Mouse (Mus musculus): ENCODE data around the gene Nhsl1.

Gene Nhsl1

DNA sequence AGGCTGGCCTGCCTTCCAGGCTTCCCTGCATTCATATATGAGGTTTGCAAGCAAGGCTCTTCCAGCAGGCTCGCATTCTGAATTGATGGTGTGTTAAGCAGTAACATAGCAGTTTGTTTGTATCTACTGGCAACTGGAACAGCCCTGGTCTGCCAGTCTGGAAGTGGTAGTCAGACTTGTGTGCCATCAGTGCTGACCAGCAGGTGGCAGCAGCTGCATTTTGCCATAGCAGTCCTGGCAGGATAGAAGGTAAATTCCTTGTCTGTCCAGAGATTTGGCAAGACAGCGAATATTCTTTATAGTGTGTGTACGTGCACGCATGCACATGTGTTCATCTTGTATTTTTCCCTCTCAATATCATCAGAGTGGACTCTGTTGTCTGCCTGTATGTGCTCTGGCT lies 134.6 kb downstream of the Nhsl1 start:
- DNase-seq: peak; percentile 82

GRCm38 (mm10) chr10:18454161-18454560 lies 135.4 kb downstream of the Nhsl1 start:
- DNase-seq: no peak

DNA sequence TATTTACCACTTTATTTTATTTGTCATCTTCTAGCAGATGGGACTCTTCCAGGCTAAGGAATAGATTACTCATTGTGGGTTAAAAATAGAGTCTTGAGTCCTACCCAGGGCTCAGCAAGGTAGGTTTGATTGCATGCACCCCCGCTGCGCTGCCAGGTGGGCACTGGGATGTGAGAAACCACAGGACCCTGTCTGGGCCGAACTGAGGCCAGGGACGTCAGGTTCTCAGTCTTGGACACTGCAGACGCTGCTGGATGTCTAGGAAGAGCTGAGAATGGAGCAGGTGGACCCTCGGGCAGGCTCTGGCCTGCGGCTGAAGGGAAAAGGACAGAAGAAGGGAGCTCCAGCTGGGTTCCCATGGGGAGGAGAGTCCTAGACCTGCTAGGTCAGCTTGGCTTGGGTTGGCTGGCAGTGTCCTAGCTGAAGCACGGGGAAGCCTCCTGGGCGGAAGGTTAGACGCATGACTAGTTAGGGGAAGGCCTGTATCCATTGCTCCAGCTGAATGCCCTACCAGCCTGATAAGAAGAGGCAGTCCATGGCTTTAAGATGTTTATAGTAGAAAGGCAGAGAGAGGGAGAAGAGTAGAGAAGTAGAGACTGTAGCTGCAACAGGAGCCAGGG lies 136.6 kb downstream of the Nhsl1 start:
- DNase-seq: no peak

DNA sequence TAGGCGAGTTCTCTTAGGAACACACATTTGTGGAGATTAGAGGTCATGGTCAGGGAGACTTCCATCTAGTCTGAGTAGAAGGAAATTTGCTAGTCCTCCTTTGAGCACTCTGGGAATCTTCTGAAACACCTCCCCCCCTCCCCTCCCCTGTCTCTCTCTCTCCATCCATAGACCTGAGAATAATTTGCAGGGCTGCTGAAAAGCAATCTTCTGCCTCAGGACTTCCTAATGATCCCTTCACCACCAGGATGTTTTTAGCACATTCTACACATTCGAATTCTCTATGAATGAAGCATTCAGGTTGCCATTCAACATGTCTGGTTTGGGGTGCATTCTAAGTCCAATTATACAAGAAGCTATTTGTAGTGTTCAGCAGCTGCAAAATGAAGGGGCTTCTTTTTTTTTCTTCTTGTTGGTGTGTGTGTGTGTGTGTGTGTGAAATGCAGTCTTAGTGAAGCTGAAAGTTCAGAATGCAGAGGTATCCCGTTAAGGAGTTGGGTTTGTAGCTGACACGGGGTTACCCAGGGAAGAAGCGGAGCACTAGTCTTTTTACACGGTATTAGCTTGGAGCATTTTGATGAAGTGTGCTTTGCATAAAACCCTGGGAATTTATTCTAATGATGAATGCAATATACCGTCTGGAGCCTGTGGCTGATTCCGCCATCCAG lies 139.2 kb downstream of the Nhsl1 start:
- no peak for DNase-seq

DNA sequence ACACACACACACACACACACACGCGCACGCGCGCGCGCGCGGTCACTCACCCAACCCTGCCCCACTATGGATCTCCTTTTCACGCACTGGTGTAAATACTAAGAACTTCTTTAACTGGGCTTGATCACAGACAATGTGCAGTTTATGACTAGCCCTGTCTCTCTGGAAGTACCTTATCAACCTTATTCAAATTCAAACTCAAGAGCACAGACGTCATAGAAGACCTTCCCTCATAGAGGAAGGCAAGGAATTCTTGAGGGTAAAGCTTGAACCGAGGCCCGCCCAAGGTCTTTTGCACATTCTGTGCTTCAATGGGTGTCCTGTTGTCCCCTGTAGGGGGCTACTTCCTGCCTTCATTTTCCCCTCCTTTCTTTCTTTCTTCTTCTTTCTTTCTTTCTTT lies 142.6 kb downstream of the Nhsl1 start:
- no peak for DNase-seq

DNA sequence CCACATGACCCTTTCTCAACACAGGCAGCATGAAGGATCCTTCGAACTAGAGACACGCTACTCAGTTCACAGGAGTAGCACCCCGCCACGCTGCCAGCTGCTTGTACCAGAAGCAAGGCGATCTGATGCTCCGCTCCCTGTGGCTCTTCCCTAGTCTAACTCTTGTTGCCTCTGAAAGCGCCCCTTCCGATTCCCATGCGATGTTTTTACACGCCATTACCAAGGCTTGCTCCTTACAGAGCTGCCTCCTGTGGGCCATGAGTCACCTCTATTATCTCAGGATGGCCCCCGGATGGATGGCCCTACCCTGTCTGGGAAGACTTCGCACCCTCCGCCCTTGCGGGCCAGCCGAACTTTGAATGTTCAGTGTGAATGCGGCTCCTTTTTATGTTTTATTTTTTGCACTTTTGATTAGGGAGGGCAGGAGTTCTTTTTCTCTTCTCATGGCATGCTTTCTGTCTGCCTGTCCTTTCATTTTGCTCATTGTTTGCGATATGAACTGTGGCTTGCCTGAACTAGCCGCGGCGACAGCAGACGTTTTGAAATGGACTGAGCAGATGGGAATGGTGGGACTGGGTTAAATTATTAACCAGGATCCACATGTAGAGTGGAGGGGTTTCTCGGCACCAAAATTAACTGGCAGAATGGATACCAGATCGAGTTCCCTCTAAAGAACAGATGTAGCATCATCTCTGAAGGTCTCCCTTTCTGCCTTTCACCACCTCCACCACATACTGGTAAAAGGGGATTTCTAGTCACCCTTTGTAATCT lies 144.5 kb downstream of the Nhsl1 start:
- no peak for DNase-seq

- no peak for DNase-seq
Observed at GRCm38 (mm10) chr10:18468396-18468795, 149.6 kb downstream of the Nhsl1 start.

- peak; percentile 80 for DNase-seq
Observed at GRCm38 (mm10) chr10:18469279-18470135, 150.7 kb downstream of the Nhsl1 start.

- peak; percentile 86 for DNase-seq
Observed at GRCm38 (mm10) chr10:18470351-18471060, 151.7 kb downstream of the Nhsl1 start.

- no peak for DNase-seq
Observed at GRCm38 (mm10) chr10:18471648-18472047, 152.9 kb downstream of the Nhsl1 start.

- DNase-seq: no peak
Observed at GRCm38 (mm10) chr10:18475126-18475525, 156.3 kb downstream of the Nhsl1 start.

- no peak for DNase-seq
Observed at GRCm38 (mm10) chr10:18478294-18478693, 159.5 kb downstream of the Nhsl1 start.

- DNase-seq: no peak
Observed at GRCm38 (mm10) chr10:18479285-18479684, 160.5 kb downstream of the Nhsl1 start.

DNA sequence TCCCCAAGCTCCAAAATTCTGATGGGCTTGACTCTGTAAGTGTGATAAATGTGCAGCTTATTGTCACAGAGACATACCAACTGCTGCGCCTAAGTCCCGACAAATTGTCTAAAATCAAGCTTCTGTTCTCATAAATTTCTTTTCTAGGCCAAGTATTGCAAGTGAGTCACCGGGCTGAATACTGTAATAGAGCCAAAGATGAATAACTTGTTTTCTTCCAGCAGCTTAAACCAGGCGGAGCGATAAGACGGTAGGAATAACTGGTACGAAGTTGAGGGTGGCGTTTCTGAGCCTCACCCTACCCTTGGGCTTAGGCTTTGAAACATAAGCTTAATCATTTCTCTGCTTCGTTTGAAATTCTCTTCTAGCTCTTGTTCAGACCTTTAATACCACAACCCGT lies 162.1 kb downstream of the Nhsl1 start:
- no peak for DNase-seq

GRCm38 (mm10) chr10:18482558-18483141 lies 163.9 kb downstream of the Nhsl1 start:
- DNase-seq: peak; percentile 79

- DNase-seq: no peak
Observed at GRCm38 (mm10) chr10:18483658-18484057, 164.9 kb downstream of the Nhsl1 start.

GRCm38 (mm10) chr10:18484731-18485130 lies 165.9 kb downstream of the Nhsl1 start:
- DNase-seq: no peak

DNA sequence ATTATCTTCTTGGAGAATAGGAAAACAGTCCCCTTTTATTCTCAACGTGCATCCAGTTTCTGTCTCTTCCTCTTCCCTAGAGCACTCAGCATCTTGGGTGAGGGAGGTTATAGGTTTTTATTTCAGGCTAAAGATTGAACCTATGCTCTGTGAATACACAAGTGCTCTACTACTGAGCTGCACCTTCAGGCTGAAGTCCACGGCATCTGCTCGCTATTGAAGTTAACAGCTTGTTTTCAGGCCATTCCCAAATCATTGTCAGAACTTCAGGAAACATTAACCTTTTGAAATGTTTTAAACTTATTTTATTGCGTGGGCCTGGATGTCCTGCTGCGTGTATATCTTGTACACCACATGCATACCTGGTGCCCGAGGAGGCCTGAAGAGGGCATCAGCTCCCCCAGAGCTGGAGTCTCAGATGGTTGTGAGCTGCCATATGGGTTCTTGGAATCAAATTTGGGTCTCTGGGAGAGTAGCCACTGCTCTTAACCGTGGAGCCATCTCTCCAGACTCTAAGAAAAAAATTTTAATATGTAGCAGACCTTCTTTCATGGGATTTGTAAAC lies 169.5 kb downstream of the Nhsl1 start:
- DNase-seq: no peak

GRCm38 (mm10) chr10:18489936-18490335 lies 171.2 kb downstream of the Nhsl1 start:
- no peak for DNase-seq

DNA sequence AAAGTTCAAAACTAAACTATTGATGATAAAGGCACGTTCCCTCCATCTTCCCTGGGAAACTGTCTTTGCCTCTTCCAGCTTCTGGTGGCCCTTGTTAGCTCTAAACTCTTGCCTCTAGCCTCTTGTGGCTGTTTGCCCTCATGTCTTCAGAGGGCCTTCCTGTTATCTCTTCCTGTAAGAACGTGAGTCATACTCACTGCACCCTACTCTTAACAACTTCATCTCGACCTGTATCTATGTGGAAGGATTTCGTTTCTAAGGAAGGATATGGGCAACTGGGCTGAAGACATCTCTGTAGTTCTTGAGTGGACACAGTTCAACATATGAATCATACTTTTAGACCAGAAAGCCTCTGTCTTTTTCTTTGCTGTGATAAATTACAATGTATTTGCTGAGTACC lies 173.2 kb downstream of the Nhsl1 start:
- DNase-seq: no peak

DNA sequence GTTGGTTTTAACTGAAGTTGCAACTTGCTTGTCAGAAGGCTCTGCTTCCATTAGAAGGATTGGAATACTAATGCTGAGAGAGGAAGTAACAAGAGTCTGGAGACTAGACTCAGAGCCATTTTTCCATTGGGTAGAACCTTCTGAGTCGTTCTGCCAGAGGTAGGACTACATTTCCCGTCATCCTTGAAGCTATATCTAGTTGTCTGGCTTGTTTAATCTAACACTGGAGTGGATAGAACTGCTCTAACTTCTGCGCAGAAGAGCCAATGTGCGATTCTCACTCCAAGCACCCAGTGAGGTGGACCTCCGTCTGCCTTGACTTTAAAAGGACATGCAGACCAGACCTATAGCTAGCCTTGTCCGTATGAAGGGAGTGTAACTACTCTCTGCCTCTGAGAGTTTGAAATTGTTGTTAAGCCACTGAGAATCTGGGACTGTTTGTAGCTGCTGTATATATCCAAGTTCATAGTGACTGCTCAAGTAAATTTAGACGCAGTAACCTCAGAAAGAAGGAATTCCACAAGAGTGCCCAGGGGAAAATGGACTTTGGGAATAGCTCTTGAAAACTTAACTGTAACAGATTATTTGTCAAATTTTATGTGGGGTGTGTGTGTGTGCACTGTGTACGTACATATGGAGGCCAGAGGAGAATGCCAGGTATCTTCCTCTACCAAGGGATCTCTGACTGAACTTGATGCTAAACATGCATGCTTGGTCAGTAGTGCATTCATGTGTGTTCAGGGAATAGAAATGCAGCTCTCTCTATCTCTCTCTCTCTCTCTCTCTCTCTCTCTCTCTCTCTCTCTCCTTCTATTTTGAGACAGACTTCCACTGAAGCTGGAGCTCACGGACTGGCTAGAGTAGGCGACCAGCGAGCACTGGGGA lies 174.5 kb downstream of the Nhsl1 start:
- DNase-seq: no peak
